12 mouse cellular contexts compared by ENCODE assay signal in the genomic region with DNA sequence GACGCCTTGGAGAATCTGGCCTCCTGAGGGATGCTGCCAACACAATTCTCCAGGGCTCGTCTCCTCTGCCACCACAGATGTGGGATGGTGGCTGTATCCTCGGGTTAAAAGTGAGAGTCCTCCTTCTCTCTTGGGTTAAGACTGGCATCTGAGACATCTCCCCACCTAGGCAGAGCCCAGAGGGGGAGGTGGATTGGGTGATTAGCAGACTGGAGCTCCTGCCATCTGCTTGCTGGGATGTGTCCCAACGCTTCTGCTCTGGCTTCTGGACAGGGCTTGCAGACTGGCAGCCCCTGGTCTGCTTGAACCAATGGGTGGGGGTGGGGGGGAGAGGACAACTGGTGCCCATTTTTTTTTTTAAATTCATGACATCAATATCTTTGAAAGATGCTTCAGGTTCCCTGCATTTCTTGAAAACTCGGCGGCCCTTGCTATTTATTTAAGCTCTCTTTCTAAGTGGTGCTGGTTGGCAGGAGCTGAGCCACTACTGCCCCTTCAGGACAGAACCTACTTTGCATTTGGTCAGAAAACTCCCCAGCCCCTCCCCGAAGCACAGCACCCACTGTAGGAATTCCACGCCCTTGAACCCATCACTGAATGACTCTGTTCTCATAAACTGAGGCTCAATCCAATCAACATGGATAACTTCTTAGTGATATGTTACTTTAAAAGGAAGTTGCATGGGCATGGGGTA. TPM values are rescaled to one million over a fixed set of nuclear protein-coding genes. Genes with fewer than 3 reads are reported as not detected.
DNase-seq lines count a peak whose midpoint lies in the region; ATAC-seq and TF ChIP-seq lines count a peak whose summit lies in the region.
"Had no signal": no experiment of that assay in that cellular context is flagged by ENCODE, and none has a peak within 500 bp of the region (broad histone marks: within the 10 kb centered on the region; RNA-seq: fewer than 3 reads in every experiment).

No protein-coding gene starts in this region.

- H3K9me3 ChIP-seq in kidney, postnatal 0 days (replicated peaks; ENCODE audit: low read length) = no peaks in the 10 kb centered on the region
- no peaks in the 10 kb centered on the region for H3K9me3 ChIP-seq in heart, postnatal 0 days (replicated peaks; ENCODE audit: control insufficient read depth, low read length)
- H3K9me3 ChIP-seq: limb, embryonic 12.5 days had no signal

- TF ChIP-seq EP300 in heart, postnatal 0 days (IDR thresholded peaks at IDR 0.05; ENCODE audit: low read depth) = no peak

- no peak overlapping the region for H3K27ac ChIP-seq in kidney, postnatal 0 days
- H3K27ac ChIP-seq in heart, postnatal 0 days (ENCODE audit: low read depth) = peak overlapping the region; percentile 98
- H3K27ac ChIP-seq: limb, embryonic 12.5 days had no signal

- CTCF ChIA-PET in Patski (lab: Charles Lee) = no interaction called here

- 71% methylated on average over 8 of the region's 8 CpGs for WGBS in kidney, postnatal 0 days
- 63% methylated on average over 8 of the region's 8 CpGs for WGBS in heart, postnatal 0 days

- no peak overlapping the region for H3K4me2 ChIP-seq in kidney, postnatal 0 days (ENCODE audit: low read length)
- H3K4me2 ChIP-seq in heart, postnatal 0 days (ENCODE audit: low read depth, low read length) = no peak overlapping the region
- H3K4me2 ChIP-seq: limb, embryonic 12.5 days had no signal

- no peak for ATAC-seq in kidney, postnatal 0 days (replicated peaks; ENCODE audit: low FRiP score, low read depth)
- ATAC-seq in Patski = no peak
- no peak for ATAC-seq in heart, postnatal 0 days (ENCODE audit: insufficient read depth, low read depth)
- no peak for ATAC-seq in inflammation-experienced regulatory T-cells, adult 6 months
- ATAC-seq: forebrain, embryonic 16.5 days had no signal

- peaks cover 7% of the 10 kb centered on the region; the same call in 1 of the 2 replicates for H3K27me3 ChIP-seq in kidney, postnatal 0 days (ENCODE audit: insufficient read depth, low read length)
- H3K27me3 ChIP-seq in Patski = no peaks in the 10 kb centered on the region
- no peaks in the 10 kb centered on the region for H3K27me3 ChIP-seq in heart, postnatal 0 days (ENCODE audit: control insufficient read depth, insufficient read depth, low read length)

- peaks cover 8% of the 10 kb centered on the region; the same call in 1 of the 2 replicates for H3K4me1 ChIP-seq in kidney, postnatal 0 days (replicated peaks; ENCODE audit: insufficient read depth, low read length)
- peaks cover 67% of the 10 kb centered on the region for H3K4me1 ChIP-seq in heart, postnatal 0 days (ENCODE audit: control insufficient read depth, insufficient read depth)

- DNase-seq in cerebellum, adult 9-11 months = peak; percentile 8
- DNase-seq in cerebellum, adult 9-10 months = no peak
- no peak for DNase-seq in kidney, postnatal 0 days (ENCODE audit: low spot score)
- no peak for DNase-seq in kidney, adult 18-20 months
- DNase-seq in Patski (ENCODE audit: low read depth, low spot score) = no peak
- DNase-seq in heart, postnatal 0 days (ENCODE audit: low spot score) = no peak
- no peak for DNase-seq in adrenal gland, postnatal 4 days (ENCODE audit: low spot score in 2 of 2)
- DNase-seq: B cell, adult 2 months; lung, adult 2 months had no signal

- POLR2A ChIA-PET in Patski (lab: Charles Lee) = no interaction called here

- no peak overlapping the region for H3K4me3 ChIP-seq in kidney, postnatal 0 days (replicated peaks; ENCODE audit: low read depth, low read length)
- no peak overlapping the region for H3K4me3 ChIP-seq in heart, postnatal 0 days (ENCODE audit: low read depth, low read length)
- H3K4me3 ChIP-seq: limb, embryonic 12.5 days had no signal

- H3K9ac ChIP-seq in kidney, postnatal 0 days (ENCODE audit: low read depth, low read length) = no peak overlapping the region
- no peak overlapping the region for H3K9ac ChIP-seq in heart, postnatal 0 days (replicated peaks; ENCODE audit: low read depth, low read length)
- H3K9ac ChIP-seq: limb, embryonic 12.5 days had no signal

- no peaks in the 10 kb centered on the region for H3K36me3 ChIP-seq in kidney, postnatal 0 days (ENCODE audit: insufficient read depth, low read length)
- no peaks in the 10 kb centered on the region for H3K36me3 ChIP-seq in heart, postnatal 0 days (replicated peaks; ENCODE audit: control insufficient read depth, insufficient read depth, low read length)
- H3K36me3 ChIP-seq: limb, embryonic 12.5 days had no signal

- in situ Hi-C loops in Patski (cut with MboI; ENCODE audit: low pct_unique_long_range_greater_than_20kb) = loop anchor here (10.0 kb wide), 1 partner anchor 116 kb away; no protein-coding TSS in a partner anchor

- peak; percentile 30; the same call in 1 of the 2 replicates for TF ChIP-seq CTCF in kidney, postnatal 0 days (IDR thresholded peaks at IDR 0.05; ENCODE audit: low read depth)
- peak; percentile 26 for TF ChIP-seq CTCF in Patski (IDR thresholded peaks at IDR 0.05)
- TF ChIP-seq CTCF in heart, postnatal 0 days (IDR thresholded peaks at IDR 0.05; ENCODE audit: low read depth) = peak; percentile 29

RNA-seq across cellular contexts. Expression of gene Cdh13, which starts 4.9 kb away (rescaled TPM):
- polyA plus RNA-seq in kidney, postnatal 0 days (2015; fragmentation: Nextera tagmentation; extraction: Ambion mirVana) = 3.9 and 4.1 TPM in 2 replicates
- 62.2 TPM for polyA plus RNA-seq in Patski (2021)
- 109 and 126 TPM in 2 replicates for total RNA-seq in heart, postnatal 0 days (2014; rRNA removed; ENCODE audit: low replicate concordance)
- polyA plus RNA-seq in heart, postnatal 0 days (2015; fragmentation: Nextera tagmentation; extraction: Ambion mirVana) = 136 TPM in 2 replicates
- 10 to 100 TPM in 1 of 2 experiments, 1 to 10 TPM in 1; 9.0 to 11.0 TPM for total RNA-seq in adrenal gland, postnatal 4 days (2021)
- under 1 TPM in 2 of 3 experiments, not detected in 1; 0.15 to 0.35 TPM for polyA plus RNA-seq in inflammation-experienced regulatory T-cells, adult 6 months (2017; shearing (Covaris generic))

Comparison
In these comparisons a context has a peak if more than half of its experiments do, and no peak if none do; other contexts are left out.
1. RNA of gene Cdh13, which starts 4.9 kb away (polyA plus RNA-seq): 136 TPM in heart, postnatal 0 days and 62.2 TPM in Patski (single experiment); 3.9 to 4.1 TPM in kidney, postnatal 0 days and 0.15 to 0.35 TPM in inflammation-experienced regulatory T-cells, adult 6 months; every median in the first group is over 10 times any median in the second.
2. Peak in every context shown above with its lines, with median percentiles within 50 percentile points of each other: CTCF ChIP-seq.